Mouse (Mus musculus) cerebellum, adult 2 months (tissue): ENCODE measurements around the gene Mphosph9.

Experiments used
- CTCF ChIP-seq: fragments of 200-500 bp; IDR thresholded peaks from 2 replicates; pipeline ENCODE4 v1.5.1; 2011; ENCODE audit warnings: low read depth, mild to moderate bottlenecking, control low read depth, low read length, moderate library complexity, borderline replicate concordance; ENCODE audit not compliant: insufficient read depth
- POLR2A ChIP-seq: fragments of 200-500 bp; IDR thresholded peaks from 2 replicates; pipeline ENCODE4 v1.6.1; 2011; ENCODE audit warnings: low read length, control low read depth, borderline replicate concordance; ENCODE audit not compliant: insufficient read depth

GRCm38 (mm10) chr5:124208030-124208429 is 119.7 kb downstream of the Mphosph9 start:
- no peak for TF ChIP-seq CTCF
- no peak for TF ChIP-seq POLR2A
